Mouse (Mus musculus) kidney, adult 2 months (tissue): Measurements from ENCODE around the gene Fbxo22. TPM values are rescaled to one million over a fixed set of nuclear protein-coding genes. Genes with fewer than 3 reads are reported as not detected.

Source experiments
- DNase-seq: peaks from one replicate; pipeline ENCODE4 v3.0.0; 2021
- H3K27ac ChIP-seq: fragments of 200-500 bp; 2 replicates; pipeline ENCODE4 v1.5.1; 2012; ENCODE audit warnings: low read depth, low read length, control low read depth, inconsistent platforms; ENCODE audit not compliant: insufficient read depth
- H3K27me3 ChIP-seq: fragments of 200-500 bp; replicated peaks from 2 replicates; pipeline ENCODE4 v1.6.1; 2012; ENCODE audit warnings: mild to moderate bottlenecking, moderate library complexity, low read length, inconsistent platforms; ENCODE audit not compliant: control insufficient read depth, insufficient read depth
- H3K36me3 ChIP-seq: fragments of 200-500 bp; 2 replicates; pipeline ENCODE4 v1.6.1; 2012; ENCODE audit warnings: mild to moderate bottlenecking, moderate library complexity, low read length, inconsistent platforms; ENCODE audit not compliant: control insufficient read depth, insufficient read depth
- H3K4me1 ChIP-seq: fragments of 200-500 bp; 2 replicates; pipeline ENCODE4 v1.6.1; 2011; ENCODE audit warnings: low read length; ENCODE audit not compliant: control insufficient read depth, insufficient read depth
- H3K4me3 ChIP-seq: fragments of 200-500 bp; 2 replicates; pipeline ENCODE4 v1.5.1; 2011; ENCODE audit warnings: mild to moderate bottlenecking, low read depth, low read length, control low read depth; ENCODE audit not compliant: insufficient read depth
- CTCF ChIP-seq: fragments of 200-500 bp; conservative IDR thresholded peaks from 2 replicates; pipeline ENCODE4 v1.5.1; 2011; ENCODE audit warnings: low read depth, mild to moderate bottlenecking, control low read depth, low read length, moderate library complexity, mixed read lengths; ENCODE audit not compliant: insufficient read depth, insufficient read length
- POLR2A ChIP-seq: fragments of 200-500 bp; IDR thresholded peaks from one replicate; pipeline ENCODE4 v1.6.1; 2011; ENCODE audit warnings: low read depth, low read length, control low read depth
- WGBS: fragments of 180-500 bp; shearing (Covaris S2); methylation state at CpG from one replicate; pipeline ENCODE4 v1.1.7; 2018; 5-methylcytosine and 5-hydroxymethylcytosine counted together
- polyA plus RNA-seq: library from polyadenylated mRNA; depleted of rRNA; stranded (reverse); fragments of >200 nt; gene quantifications from 2 replicates; pipeline ENCODE4 v1.2.3, GENCODE M21; 2012; rRNA removed

Fbxo22 gene
- polyA plus RNA-seq, 1 experiment = 27.7 TPM

- WGBS = 73% methylated on average over 4 of the region's 4 CpGs
- Histone ChIP-seq H3K36me3 (no peaks in the 10 kb centered on the region), H3K27me3 (no peaks in the 10 kb centered on the region), H3K4me1 (peaks cover 2% of the 10 kb centered on the region; the same call in 1 of the 2 replicates), H3K27ac (no peak overlapping the region), H3K4me3 (no peak overlapping the region)
- DNase-seq = peak; percentile 14
- TF ChIP-seq POLR2A (no peak), CTCF (no peak)
Observed at GRCm38 (mm10) chr9:55255604-55256003, 46.9 kb downstream of the Fbxo22 start.

DNA sequence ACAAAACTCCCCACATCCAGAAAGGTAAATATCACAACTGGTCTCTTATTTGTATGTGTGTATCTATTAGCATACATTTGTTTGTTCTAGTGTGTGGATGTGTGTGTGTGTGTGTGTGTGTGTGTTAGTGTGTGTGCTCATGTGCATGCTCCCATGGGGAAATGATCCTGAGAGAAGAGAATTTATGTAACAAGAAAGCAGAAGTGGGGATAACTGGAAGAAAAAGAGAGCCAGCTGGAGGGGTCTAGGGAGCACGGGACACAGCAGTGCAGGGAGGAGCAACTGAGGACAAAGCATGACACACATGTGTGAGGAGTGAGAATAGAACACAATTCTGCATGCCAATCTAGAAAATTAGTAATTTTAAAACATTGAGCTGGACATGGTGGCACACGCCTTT, 48.4 kb downstream of the Fbxo22 start:
- no peak for DNase-seq
- Histone ChIP-seq H3K4me1 (no peaks in the 10 kb centered on the region), H3K27ac (no peak overlapping the region), H3K27me3 (no peaks in the 10 kb centered on the region), H3K4me3 (no peak overlapping the region), H3K36me3 (no peaks in the 10 kb centered on the region)
- TF ChIP-seq POLR2A (no peak), CTCF (no peak)
- WGBS = 89% methylated on average over 2 of the region's 2 CpGs

DNA sequence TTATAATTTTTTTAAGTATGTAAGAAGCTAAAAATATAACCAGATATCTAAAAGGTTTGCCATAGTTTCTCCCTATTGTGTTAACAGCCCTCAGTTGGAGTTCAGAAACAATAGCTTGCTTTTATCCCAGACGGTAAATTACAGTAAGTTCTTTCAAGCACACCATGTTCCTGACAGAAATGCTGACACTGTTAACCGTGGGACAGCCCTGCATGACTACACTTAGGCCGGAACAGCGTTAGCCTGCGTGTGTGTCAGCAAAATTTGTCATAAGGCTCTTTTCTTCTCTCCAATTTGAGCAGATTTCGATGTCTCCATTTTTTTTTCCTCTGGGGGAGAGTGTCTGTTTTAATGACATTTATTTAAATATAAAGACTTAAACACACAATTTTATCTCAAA, 51.0 kb downstream of the Fbxo22 start:
- Histone ChIP-seq H3K36me3 (no peaks in the 10 kb centered on the region), H3K27ac (no peak overlapping the region), H3K27me3 (no peaks in the 10 kb centered on the region), H3K4me1 (no peaks in the 10 kb centered on the region), H3K4me3 (no peak overlapping the region)
- 36% methylated on average over 6 of the region's 6 CpGs for WGBS
- TF ChIP-seq POLR2A (no peak), CTCF (no peak)
- peak; percentile 49 for DNase-seq

DNA sequence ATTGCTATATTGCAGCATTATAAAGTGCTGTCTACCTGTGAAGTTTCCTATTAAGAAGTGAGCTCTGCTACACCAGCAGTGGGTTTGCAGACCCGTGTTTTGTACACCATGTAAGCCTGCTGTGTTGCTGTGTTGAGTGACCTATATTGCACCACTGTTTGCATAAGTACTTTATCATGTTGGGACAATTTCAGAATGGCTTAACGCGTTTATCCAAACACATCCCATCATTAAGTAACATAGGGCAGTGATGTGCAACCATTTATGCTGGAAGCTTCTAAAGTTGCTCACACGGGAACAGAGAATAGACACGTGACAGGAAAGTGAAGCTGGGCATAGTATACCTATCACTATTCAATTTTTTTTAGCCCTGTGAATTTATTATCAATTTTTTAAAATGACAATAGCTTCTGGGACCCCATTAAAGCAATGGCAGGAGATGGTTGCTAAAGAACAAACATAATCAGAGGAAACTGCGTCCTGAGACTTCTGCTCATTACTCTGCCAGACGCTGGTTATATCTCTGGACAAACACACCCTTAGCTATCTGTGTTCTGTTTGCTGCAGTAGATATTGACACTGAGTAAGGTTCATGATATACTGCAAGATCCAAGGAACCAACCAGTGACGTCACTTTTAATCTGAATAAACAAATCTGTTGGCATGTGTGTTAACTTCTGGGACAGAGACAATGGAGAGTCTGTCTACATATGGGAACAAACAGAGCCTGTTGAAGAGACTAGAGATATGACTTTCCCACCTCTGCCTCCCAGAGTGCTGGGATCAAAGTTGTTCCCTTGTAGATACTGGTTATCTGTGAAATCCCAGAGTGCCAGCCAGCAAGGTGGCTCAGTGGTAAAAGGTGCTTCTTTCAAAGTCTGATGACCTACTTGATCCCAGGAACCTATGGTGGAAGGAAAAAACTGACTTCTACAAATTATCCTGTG, 55.9 kb downstream of the Fbxo22 start:
- no peaks in the 10 kb centered on the region for H3K4me1 ChIP-seq
- DNase-seq = no peak
- no peak for TF ChIP-seq CTCF
- TF ChIP-seq POLR2A = no peak
- 74% methylated on average over 8 of the region's 8 CpGs for WGBS
- H3K4me3 ChIP-seq = no peak overlapping the region
- no peak overlapping the region for H3K27ac ChIP-seq
- H3K36me3 ChIP-seq = no peaks in the 10 kb centered on the region
- no peaks in the 10 kb centered on the region for H3K27me3 ChIP-seq

DNA sequence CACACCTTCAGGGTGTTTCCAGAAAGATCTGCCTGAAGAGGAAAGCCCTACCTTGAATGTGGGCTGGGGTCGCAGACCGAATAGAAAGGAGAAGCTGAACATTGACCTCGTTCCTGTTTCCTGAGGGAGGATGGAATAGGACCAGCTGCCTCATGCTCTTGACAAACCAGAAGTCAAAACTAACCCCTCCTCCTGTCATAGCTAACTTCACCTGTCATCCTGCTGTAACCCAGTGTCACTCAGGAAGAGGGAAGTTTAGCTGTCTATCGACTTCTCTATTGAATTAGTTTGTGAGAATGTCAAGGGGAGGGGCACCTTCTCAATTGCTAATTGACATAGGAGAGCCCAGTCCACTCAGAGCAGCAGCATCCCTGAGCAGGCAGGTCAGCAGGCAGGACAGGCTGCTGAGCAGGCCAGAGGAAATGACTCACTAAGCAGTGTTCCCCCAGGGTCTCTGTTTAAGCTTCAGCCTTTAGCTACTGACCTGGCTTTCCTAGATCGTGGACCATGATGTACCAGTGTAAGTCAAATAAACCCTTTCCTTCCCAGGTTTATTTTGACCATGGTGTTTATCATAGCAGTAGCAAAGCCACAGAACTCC, 63.3 kb downstream of the Fbxo22 start:
- no peak for TF ChIP-seq CTCF
- TF ChIP-seq POLR2A = no peak
- Histone ChIP-seq H3K4me1 (no peaks in the 10 kb centered on the region), H3K36me3 (no peaks in the 10 kb centered on the region), H3K4me3 (no peak overlapping the region), H3K27me3 (no peaks in the 10 kb centered on the region), H3K27ac (no peak overlapping the region)
- 35% methylated on average over 5 of the region's 5 CpGs for WGBS
- no peak for DNase-seq

DNA sequence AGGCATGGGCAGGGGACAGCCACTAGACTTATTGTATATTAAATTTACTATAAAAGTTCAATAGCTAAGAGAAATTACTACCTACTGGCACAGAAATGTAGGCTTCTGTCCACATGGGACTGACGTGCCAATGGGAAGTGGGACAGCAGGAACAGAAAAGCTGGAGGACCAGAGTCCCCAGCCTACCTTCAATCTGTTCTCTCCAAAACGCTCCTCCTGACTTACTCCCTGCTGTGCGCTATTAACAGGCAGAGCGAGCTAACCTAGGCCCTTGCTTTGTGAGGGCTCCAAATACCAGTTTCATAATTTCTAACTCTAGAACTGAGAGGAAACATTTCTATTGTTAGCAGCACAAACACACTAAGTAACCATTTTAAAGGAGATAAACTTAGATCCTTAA, 65.2 kb downstream of the Fbxo22 start:
- WGBS = 86% methylated on average over 4 of the region's 4 CpGs
- H3K4me1 ChIP-seq = no peaks in the 10 kb centered on the region

More for the DNA sequence above, 65.2 kb downstream of the Fbxo22 start:
- TF ChIP-seq CTCF = no peak
- TF ChIP-seq POLR2A = no peak
- Histone ChIP-seq H3K4me3 (no peak overlapping the region), H3K36me3 (no peaks in the 10 kb centered on the region), H3K27me3 (no peaks in the 10 kb centered on the region), H3K27ac (no peak overlapping the region)
- DNase-seq = no peak

Other genes with a start within 250 kb of the Fbxo22 start
- gene Chrna5, start 228.0 kb upstream of the Fbxo22 start, polyA plus RNA-seq = not detected in 2 replicates
- gene Chrna3, start 182.4 kb upstream of the Fbxo22 start, polyA plus RNA-seq = 0.42 and 2.1 TPM in 2 replicates
- gene Chrnb4, start 160.1 kb upstream of the Fbxo22 start, polyA plus RNA-seq = 0.43 and 1.4 TPM in 2 replicates
- 10.7 and 11.1 TPM in 2 replicates for gene Ube2q2, start 60.1 kb upstream of the Fbxo22 start, polyA plus RNA-seq
- 8.3 and 11.4 TPM in 2 replicates for gene Nrg4, start 117.9 kb downstream of the Fbxo22 start, polyA plus RNA-seq
- 0.23 and 0.31 TPM in 2 replicates for gene Tmem266, start 118.0 kb downstream of the Fbxo22 start, polyA plus RNA-seq